Mouse (Mus musculus) c-Kit-negative CD71-positive TER-119-positive erythroid progenitor cells, embryonic 14.5 days (primary cell): ENCODE measurements around the gene Cd209c.

Source experiments
- DNase-seq: peaks from one replicate; pipeline ENCODE4 v3.0.0-alpha.2; 2013; ENCODE audit warnings: low read depth, low spot score

Gene Cd209c

DNA sequence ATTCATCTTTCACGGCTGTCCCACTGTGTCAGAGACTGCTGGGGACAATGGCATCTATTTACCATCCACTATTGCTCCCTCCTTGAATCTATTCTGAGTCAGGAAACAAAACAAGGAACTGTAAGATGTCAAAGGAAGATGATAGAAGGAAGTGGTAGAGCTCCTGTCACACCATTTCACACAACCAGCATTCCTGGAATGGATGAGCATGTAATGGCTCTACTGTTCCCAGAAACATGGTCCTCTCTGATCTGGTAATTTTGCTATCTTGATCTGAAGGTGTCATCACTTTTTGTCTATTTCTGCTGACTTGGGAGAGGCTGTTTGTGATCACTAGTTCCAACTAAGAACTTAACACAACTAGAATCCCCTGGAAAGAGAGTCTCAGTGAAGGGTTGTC, at the start of gene Cd209c:
Gene Cd209c, minus strand, starts transcription at position 101 of the 400 bp plus-strand sequence.
- no peak for DNase-seq

DNA sequence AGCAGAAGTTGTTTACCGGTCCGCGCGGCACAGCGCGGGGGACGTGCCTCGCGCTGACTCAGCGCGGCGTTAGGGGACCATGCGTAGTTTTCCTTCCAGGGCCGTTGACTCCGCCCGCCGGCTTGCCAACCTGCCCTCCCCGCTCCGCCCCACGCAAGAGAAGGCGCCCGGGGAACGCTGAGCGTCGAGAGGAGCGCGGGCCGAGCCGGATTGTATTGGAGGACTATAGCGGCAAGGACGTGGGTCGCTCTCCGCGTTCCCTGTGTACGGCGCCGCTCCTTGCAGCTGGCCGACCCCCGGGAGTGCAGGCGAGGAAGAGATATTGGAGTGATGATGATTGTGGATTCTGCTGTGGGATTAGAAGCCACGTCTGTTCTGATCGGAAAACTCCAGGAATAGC, 39.7 kb upstream of the Cd209c start:
- no peak for DNase-seq

DNA sequence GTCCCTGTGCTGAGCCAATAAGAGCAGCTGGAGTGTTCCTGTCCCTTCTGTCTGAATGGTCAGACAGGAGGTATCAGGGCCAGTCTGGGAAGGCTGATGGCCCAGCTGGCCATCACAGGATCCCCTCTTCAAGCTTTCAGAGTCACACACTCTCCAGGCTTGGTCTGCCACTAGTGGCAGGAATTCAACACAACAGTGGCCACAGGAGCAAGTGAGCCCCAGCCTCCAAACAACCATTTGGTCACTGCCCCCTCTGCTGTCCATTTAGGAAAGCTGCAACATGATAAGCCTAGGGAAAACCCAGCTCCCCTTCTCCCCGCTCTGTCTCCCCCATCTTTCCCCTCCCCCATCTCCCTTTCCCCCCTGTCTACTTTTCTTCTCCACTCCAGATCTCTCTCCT, 1.5 kb upstream of the Cd209c start:
- no peak for DNase-seq

DNA sequence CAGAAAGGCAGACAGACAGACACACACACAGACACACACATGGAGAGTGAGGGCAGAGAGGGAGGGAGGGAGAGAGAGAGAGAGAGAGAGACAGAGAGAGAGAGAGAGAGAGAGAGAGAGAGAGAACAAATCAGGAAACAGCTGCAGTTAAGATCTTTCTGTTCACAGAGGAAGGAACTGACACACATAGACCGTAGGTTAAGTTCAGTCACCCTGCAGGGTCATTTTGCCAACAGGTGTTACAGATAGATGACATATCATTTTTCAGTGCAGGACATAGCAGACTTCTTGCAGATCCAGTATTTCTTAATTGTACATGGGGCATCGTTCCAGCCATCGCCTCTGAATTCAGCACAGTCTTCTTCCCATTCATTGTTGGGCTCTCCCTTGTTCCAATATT, 14.5 kb downstream of the Cd209c start:
- no peak for DNase-seq

DNA sequence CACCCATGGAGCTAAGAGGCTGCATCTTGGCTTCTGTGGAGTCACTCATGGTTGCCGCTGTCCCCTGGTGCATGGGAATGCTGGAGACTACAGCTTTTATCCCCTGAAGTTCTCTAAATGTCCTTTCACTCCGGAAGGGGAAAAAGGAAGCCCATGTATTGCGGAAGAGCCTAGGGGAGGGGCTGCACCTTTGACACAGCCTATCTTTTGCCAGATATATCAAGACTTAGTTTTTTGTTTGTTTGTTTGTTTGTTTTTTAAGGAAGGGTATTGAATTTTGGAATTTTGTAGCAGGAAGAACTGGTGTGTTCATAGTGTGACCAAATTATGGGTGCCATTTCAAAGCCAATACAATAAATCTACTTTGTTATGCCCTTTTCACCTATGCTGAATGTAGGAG, 27.8 kb downstream of the Cd209c start, which contains the start of gene Cd209b:
Gene Cd209b, minus strand, starts transcription at position 101 of the 400 bp plus-strand sequence.
- DNase-seq, result no peak
